Mouse (Mus musculus): ENCODE data around the gene Rgs9bp.
"Not testable (repeated sequence)": the region's sequence is repeated elsewhere in the genome, so short reads cannot be mapped to it uniquely, and the experiment has no call there.

Rgs9bp gene

DNA sequence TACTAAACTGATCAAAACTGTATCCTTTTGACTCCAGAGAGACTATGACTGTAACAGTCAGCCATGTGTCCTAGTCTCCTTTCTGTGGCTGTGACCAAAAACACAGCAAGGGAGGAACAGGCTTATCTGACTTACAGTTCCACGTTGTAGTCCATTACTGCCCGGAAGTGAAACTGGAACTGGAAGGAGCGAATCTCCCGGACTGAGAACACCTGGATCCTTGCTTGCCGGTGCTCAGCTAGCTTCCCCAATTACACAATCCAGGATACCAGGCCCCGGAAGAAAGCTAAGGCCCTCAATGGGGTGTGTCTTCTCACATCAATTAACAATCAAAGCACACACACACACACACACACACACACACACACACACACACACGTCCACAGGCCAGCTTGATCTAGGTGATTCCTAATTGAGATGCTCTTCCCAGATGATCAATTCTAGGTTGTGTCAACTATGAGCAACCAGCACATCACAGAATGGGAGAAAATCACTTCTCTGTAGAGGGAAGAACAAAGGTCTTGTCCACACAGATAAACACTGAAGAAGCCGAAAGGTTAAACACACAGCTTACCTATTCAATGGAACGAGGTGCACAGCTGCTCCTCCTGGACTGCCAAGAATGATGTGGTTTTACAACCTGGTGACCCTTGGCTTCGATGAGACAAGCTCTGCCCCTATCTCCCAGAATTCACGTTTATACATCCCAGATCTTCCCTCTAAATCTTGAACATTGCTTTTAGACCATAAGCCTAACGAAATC is 49.5 kb downstream of the Rgs9bp start:
- no peak for DNase-seq (ENCODE audit: extremely low spot score, low spot score)

- DNase-seq (ENCODE audit: extremely low spot score, low spot score), result not testable (repeated sequence)
These were observed 54.8 kb downstream of the Rgs9bp start for GRCm38 (mm10) chr7:35530544-35530943.

GRCm38 (mm10) chr7:35530026-35530425 is 55.4 kb downstream of the Rgs9bp start:
- no peak for DNase-seq (ENCODE audit: extremely low spot score, low spot score)

All from neural tube, embryonic 10.5 days (tissue).